Mouse (Mus musculus) adrenal gland, postnatal 4 days (tissue): ENCODE results near the gene Olfr193. TPM values are rescaled to one million over a fixed set of nuclear protein-coding genes. Genes with fewer than 3 reads are reported as not detected.
"Not testable (repeated sequence)": the region's sequence is repeated elsewhere in the genome, so short reads cannot be mapped to it uniquely, and the experiment has no call there.

Experiments
- DNase-seq, 2 experiments: peaks; one replicate each; pipeline ENCODE4 v3.0.0; 2021 to 2022; ENCODE audit warnings: low spot score in 2 of 2, mixed read lengths in 2 of 2
- long read RNA-seq, 2 experiments: library from polyadenylated mRNA; stranded (forward); transcript quantifications; one replicate each; pipeline ENCODE4 v2.0.0; 2021
- total RNA-seq, 2 experiments: library from RNA; stranded (reverse); gene quantifications; 2 replicates each; pipeline ENCODE4 v1.2.3; 2021

The Olfr193 gene
- not detected for total RNA-seq
- long read RNA-seq, experiment 1 = 0 reads
- long read RNA-seq, experiment 2 = 0 reads

DNA sequence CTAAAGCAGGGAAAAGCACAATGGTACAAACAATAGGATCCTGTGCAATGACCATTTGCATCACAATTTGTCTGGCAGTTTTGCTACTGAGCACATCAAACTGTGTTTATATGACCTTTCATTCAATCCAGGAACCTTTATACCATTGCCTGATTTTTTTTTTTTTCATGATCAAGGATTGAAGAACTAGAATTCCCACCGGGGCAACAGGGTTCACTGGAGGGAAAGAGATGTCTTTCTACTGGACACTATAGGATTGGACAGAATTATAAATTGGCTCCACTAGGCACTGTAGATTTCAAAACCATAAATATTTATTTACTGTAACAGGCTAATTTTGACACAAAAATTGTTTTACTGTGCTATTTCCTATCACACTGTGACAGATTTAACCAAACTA lies at the start of gene Olfr193:
Gene Olfr193 (minus strand): TSS at position 101 of the 400 bp plus-strand sequence.
- DNase-seq = no peak

DNA sequence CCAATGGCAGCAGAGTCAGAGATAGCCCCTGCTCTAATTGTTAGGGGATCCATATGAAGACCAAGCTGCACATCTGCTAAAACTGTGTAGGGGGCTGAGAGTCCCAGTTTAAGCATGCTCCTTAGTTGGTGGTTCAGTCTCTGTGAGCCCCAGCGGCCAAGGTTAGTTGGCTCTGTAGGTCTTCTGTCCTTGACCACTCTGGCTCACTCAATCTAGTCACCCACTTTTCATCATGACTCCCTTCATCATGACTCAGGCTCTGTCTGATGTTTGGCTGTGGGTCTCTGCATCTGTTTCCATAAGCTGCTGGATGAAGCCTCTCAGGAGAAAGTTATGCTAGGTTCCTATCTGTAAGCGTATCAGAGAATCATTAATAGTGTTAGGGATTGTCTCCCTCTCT lies 40.3 kb upstream of the Olfr193 start:
- no peak for DNase-seq

DNA sequence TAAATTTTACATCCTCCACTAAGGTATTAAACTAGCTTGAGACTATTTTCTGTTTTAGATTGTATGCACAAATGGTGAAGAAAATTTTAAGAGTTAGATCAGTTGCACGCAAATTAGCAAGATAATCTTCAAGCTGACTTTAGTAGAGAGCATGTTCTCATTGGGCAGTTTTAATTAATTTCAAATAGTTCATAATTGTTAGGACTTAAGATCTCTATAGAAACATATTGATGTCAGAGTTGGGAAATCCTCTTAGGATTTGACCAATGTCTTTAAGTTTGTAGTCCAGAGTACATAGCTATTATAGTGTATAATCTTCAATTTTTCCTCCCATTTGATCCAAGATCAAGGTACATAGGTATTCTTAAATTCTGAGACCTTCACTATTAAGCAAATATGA lies 35.1 kb upstream of the Olfr193 start, which contains the start of gene Olfr195:
Gene Olfr195 (plus strand): TSS at position 301 of the 400 bp plus-strand sequence.
- no peak for DNase-seq

DNA sequence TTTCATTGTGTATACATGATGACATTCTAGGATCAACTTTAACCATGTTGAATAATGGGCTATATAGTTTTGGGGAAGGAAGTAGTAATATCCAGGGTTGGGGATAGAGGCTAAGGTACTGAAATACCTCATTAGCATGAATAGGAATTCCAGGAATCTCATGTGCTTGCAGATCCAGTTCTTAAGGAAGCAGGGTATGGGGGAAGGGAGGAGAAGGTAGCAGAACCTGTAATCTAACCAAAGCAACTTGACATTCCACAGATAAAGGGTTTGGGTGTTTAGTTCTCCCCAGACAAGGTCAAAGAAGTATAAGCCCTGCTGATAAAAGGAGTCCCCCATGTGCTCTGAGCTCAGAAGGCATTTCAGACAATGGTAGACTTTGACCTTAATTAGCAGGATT lies 29.4 kb upstream of the Olfr193 start:
- DNase-seq = no peak

DNA sequence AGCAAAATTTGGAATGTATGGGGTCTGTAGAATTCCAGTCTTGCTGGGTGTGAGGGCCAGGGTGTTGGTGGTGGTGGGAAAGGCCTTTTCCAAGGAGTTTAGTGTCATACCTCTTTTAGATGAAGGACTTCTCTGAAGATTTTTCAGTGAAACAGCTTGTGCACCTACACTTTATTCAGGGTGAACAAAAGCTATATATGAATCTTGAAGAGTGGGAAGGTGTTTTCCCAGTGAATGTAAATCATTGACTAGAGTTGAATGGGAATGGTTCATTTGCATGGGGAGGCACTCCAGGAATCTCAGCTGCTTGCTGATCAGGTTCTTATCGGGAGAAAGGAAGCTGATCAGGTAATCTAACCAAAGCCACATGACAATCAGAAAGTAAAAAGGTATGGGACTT lies 19.1 kb upstream of the Olfr193 start:
- no peak for DNase-seq

DNA sequence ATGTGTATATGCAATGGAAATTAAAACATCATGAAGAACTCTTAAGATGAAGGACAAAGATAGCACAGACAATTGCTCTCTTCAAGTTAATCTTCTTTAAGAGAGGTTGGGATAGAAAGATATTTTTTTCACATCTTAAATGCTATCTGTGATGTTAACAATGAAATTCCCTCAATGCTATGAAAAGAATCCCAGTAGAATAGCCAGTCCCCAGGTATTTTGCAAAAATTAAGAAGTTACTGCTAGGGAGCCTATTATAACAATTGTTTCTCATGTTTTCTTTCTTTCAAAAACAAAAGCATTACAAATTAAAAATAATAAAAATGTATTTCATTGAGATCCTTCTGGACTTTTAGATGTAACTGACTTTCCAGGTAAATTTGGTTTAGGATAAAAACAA lies 9.3 kb upstream of the Olfr193 start, which contains the start of gene Olfr194:
Gene Olfr194 (minus strand): TSS at position 101 of the 400 bp plus-strand sequence.
- DNase-seq = no peak

DNA sequence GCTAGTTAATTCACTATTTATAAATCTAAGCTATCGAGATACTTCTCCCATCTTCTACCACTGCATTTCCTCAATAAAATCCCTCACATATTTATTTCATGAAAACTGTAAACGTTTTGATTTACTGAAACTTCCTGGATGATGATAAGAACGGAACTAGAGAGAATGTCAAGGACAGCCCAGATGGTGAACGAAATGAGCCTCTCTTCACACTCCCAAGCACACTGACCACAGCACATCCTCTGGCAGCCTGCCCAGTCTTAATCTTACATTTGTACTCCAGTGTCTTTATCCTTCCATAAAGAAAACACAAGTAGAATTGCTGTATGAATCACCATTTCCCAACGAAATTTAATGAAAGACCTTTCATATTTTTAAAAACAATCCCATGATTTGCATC lies 3.2 kb downstream of the Olfr193 start:
- DNase-seq = not testable (repeated sequence)

DNA sequence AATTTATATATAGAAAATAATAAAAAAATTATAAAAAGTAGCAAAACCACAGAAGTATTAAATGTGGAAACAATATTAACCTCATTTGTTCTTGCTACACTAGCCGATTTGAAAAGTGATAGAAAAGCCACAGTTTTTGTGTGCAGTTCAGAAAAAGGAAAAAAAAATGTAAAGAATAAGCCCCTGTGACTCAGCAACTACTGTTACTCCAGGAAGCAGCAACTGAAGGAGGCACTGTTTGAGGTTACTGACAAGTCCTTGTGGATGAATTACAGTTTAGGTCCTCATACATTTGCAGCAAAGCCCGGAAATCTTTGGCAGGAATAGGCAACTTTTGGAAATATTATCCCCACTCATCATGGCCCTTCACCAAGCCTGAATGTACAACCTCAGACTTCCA lies 6.4 kb downstream of the Olfr193 start:
- no peak for DNase-seq

DNA sequence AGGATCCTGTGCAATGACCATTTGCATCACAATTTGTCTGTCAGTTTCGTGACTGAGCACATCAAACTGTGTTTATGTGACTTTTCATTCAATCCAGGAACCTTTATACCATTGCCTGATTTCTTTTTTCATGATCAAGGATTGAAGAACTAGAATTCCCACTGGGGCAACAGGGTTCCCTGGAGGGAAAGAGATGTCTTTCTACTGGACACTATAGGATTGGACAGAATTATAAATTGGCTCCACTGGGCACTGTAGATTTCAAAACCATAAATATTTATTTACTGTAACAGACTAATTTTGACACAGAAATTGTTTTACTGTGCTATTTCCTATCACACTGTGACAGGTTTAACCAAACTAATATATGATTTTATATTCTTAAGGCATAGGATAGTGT lies 22.0 kb downstream of the Olfr193 start, which contains the start of gene Olfr191:
Gene Olfr191 (minus strand): TSS at position 101 of the 400 bp plus-strand sequence.
- not testable (repeated sequence) for DNase-seq

DNA sequence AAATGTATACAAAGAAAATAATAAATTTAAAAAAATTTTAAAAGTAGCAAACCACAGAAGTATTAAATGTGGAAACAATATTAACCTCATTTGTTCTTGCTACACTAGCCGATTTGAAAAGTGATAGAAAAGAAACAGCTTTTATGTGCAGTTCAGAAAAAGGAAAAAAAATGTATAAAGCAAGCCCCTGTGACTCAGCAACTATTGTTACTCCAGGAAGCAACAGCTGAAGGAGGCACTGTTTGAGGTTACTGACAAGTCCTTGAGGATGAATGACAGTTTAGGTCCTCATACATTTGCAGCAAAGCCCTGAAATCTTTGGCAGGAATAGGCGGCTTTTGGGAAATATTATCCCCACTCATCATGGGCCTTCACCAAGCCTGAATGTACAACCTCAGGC lies 30.6 kb downstream of the Olfr193 start:
- not testable (repeated sequence) for DNase-seq

DNA sequence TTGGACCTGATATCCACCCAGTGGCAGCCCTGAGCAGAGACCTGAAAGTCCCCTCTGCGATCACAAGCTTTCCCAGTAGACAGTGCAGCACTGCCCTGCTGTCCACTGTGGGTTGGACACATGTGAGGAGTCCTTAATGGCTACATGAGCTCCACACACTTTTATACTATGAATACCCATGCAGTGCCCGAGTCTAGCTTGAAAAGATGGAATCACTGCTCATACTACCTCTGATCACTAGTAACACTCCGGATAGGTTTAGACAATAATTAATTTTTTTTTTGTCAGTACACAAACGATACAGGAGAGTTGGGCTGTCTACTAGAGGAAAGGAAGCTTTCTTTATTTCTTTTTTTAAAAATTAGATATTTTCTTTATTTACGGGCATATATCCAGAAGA lies 33.8 kb downstream of the Olfr193 start, which contains the start of gene Olfr190:
Gene Olfr190 (minus strand): TSS at position 101 of the 400 bp plus-strand sequence.
- no peak for DNase-seq

DNA sequence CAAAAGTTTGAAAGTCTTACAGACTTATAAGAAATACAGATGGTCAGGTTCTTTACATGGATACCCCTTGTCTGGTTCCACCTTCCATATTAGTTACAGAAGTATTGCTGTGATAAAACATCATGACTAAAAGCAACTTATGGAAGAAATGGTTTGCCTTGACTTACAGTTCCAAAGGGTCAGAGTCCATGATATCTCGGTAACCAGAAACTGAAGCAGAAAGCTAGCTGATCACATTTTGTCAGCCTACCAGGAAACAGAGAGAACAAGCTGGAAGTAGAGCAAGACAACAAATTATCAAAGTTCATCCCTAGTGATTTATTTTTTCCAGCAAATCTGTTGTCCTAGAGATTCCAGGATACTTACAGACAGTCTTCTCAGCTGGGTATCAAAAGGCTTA lies 38.2 kb downstream of the Olfr193 start:
- DNase-seq = no peak

DNA sequence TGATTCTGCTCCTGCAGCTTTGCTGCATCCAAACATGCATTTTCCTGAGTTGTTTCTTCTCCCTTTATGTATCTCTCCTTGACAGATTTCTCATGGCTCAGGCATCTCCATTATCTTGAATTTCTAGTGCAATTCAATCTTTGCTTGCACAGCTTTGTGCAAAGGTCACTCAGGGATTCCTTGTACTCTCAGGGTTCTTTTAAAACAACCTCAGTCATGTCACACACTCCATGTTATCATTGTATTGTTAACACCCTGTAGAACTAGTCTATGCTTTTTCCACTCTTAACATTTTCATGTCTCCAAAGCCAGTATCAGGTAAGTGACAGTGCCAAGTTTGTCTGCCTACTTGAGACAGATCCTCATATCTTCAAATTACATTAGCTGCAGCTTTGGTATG lies 39.9 kb downstream of the Olfr193 start:
- no peak for DNase-seq

DNA sequence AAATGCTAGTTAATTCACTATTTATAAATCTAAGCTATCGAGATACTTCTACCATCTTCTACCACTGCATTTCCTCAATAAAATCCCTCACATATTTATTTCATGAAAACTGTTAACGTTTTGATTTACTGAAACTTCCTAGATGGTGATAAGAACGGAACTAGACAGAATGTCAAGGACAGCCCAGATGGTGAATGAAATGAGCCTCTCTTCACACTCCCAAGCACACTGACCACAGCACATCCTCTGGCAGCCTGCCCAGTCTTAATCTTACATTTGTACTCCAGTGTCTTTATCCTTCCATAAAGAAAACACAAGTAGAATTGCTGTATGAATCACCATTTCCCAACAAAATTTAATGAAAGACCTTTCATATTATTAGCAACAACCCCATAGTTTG lies 49.3 kb downstream of the Olfr193 start:
- DNase-seq = not testable (repeated sequence)

Other genes with a start within 250 kb of the Olfr193 start
- not detected for gene Olfr177, start 237.1 kb downstream of the Olfr193 start, total RNA-seq
- gene Olfr178, start 219.8 kb downstream of the Olfr193 start, total RNA-seq = not detected
- not detected for gene Olfr181, start 183.1 kb downstream of the Olfr193 start, total RNA-seq
- not detected for gene Olfr180, start 182.5 kb downstream of the Olfr193 start, total RNA-seq
- not detected for gene Olfr183, start 116.5 kb downstream of the Olfr193 start, total RNA-seq
- not detected for gene Olfr186, start 81.6 kb downstream of the Olfr193 start, total RNA-seq
- not detected for gene Olfr187, start 72.1 kb downstream of the Olfr193 start, total RNA-seq
- not detected for gene Olfr190, start 33.9 kb downstream of the Olfr193 start, total RNA-seq
- not detected for gene Olfr191, start 22.1 kb downstream of the Olfr193 start, total RNA-seq
- gene Olfr194, start 9.2 kb upstream of the Olfr193 start, total RNA-seq = not detected
- gene Olfr195, start 35.2 kb upstream of the Olfr193 start, total RNA-seq = not detected
- gene Olfr196, start 58.6 kb upstream of the Olfr193 start, total RNA-seq = not detected
- gene Olfr198, start 91.7 kb upstream of the Olfr193 start, total RNA-seq = not detected
- not detected for gene Olfr199, start 107.9 kb upstream of the Olfr193 start, total RNA-seq
- gene Olfr201, start 160.8 kb upstream of the Olfr193 start, total RNA-seq = not detected
- gene Olfr202, start 174.9 kb upstream of the Olfr193 start, total RNA-seq = not detected
- not detected for gene Olfr203, start 187.0 kb upstream of the Olfr193 start, total RNA-seq
- gene Olfr204, start 206.4 kb upstream of the Olfr193 start, total RNA-seq = under 1 TPM in 1 of 2 experiments, not detected in 1; 0.06 TPM
- not detected for gene Olfr205, start 219.3 kb upstream of the Olfr193 start, total RNA-seq
- not detected for gene Olfr206, start 237.4 kb upstream of the Olfr193 start, total RNA-seq